Mouse (Mus musculus): ENCODE data around the gene Sdha. TPM values are rescaled to one million over a fixed set of nuclear protein-coding genes. Genes with fewer than 3 reads are reported as not detected.

Gene Sdha
- total and polyA plus RNA-seq, 2 experiments from 2014 or later = 91.5 to 228 TPM

GRCm38 (mm10) chr13:74381533-74382276 lies 31.6 kb upstream of the Sdha start:
- Histone ChIP-seq H3K4me2 (ENCODE audit: low read depth, low read length) (peak overlapping the region; percentile 33), H3K27ac (peak overlapping the region; percentile 65), H3K9ac (replicated peaks; ENCODE audit: low read length) (no peak overlapping the region), H3K4me1 (ENCODE audit: insufficient read depth, low read length) (peaks cover 5% of the 10 kb centered on the region; the same call in 1 of the 2 replicates), H3K36me3 (ENCODE audit: insufficient read depth, low read length) (no peaks in the 10 kb centered on the region), H3K27me3 (ENCODE audit: insufficient read depth, low read length) (no peaks in the 10 kb centered on the region), H3K4me3 (ENCODE audit: low read length) (no peak overlapping the region), H3K9me3 (ENCODE audit: low read length) (no peaks in the 10 kb centered on the region)
- WGBS = 53% methylated on average over 10 of the region's 10 CpGs
- no peak for TF ChIP-seq CTCF (IDR thresholded peaks at IDR 0.05; ENCODE audit: low read depth)
- peak; percentile 53 for DNase-seq (ENCODE audit: low spot score)
- peak; percentile 85 for ATAC-seq

GRCm38 (mm10) chr13:74363859-74364235 lies 13.8 kb upstream of the Sdha start, which contains the start of gene Lrrc14b:
TSS of gene Lrrc14b (minus strand) at chr13:74364005.
- Histone ChIP-seq H3K9me3 (ENCODE audit: low read length) (no peaks in the 10 kb centered on the region), H3K27me3 (ENCODE audit: insufficient read depth, low read length) (no peaks in the 10 kb centered on the region), H3K4me2 (ENCODE audit: low read depth, low read length) (no peak within 1 kb of the TSS), H3K4me3 (ENCODE audit: low read length) (no peak within 1 kb of the TSS), H3K36me3 (ENCODE audit: insufficient read depth, low read length) (peaks cover 16% of the 10 kb centered on the region; the same call in 1 of the 2 replicates), H3K27ac (no peak within 1 kb of the TSS; the same call in 1 of the 2 replicates), H3K4me1 (ENCODE audit: insufficient read depth, low read length) (no peaks in the 10 kb centered on the region), H3K9ac (replicated peaks; ENCODE audit: low read length) (no peak within 1 kb of the TSS)
- 53% methylated on average over 8 of the region's 8 CpGs for WGBS
- TF ChIP-seq CTCF (IDR thresholded peaks at IDR 0.05; ENCODE audit: low read depth) = 0 out of 2 replicates have a peak, but pooled peaks have one; percentile 9
- peak; percentile 42; the same call in 1 of the 2 replicates for ATAC-seq
- peak; percentile 55 for DNase-seq (ENCODE audit: low spot score)

GRCm38 (mm10) chr13:74363176-74363858 lies 13.2 kb upstream of the Sdha start:
- DNase-seq (ENCODE audit: low spot score) = no peak
- TF ChIP-seq CTCF (IDR thresholded peaks at IDR 0.05; ENCODE audit: low read depth) = no peak
- Histone ChIP-seq H3K4me3 (ENCODE audit: low read length) (no peak overlapping the region), H3K4me2 (ENCODE audit: low read depth, low read length) (no peak overlapping the region), H3K27ac (no peak overlapping the region; the same call in 1 of the 2 replicates), H3K9ac (replicated peaks; ENCODE audit: low read length) (no peak overlapping the region), H3K27me3 (ENCODE audit: insufficient read depth, low read length) (no peaks in the 10 kb centered on the region), H3K4me1 (ENCODE audit: insufficient read depth, low read length) (no peaks in the 10 kb centered on the region), H3K9me3 (ENCODE audit: low read length) (no peaks in the 10 kb centered on the region), H3K36me3 (ENCODE audit: insufficient read depth, low read length) (peaks cover 19% of the 10 kb centered on the region; the same call in 1 of the 2 replicates)
- peak; percentile 24; the same call in 1 of the 2 replicates for ATAC-seq
- 92% methylated on average over 13 of the region's 13 CpGs for WGBS

GRCm38 (mm10) chr13:74362218-74362617 lies 12.1 kb upstream of the Sdha start:
- Histone ChIP-seq H3K27ac (no peak overlapping the region), H3K4me3 (ENCODE audit: low read length) (no peak overlapping the region), H3K36me3 (ENCODE audit: insufficient read depth, low read length) (peaks cover 23% of the 10 kb centered on the region; the same call in 1 of the 2 replicates), H3K4me1 (ENCODE audit: insufficient read depth, low read length) (no peaks in the 10 kb centered on the region), H3K9ac (replicated peaks; ENCODE audit: low read length) (no peak overlapping the region), H3K4me2 (ENCODE audit: low read depth, low read length) (no peak overlapping the region), H3K9me3 (ENCODE audit: low read length) (no peaks in the 10 kb centered on the region), H3K27me3 (ENCODE audit: insufficient read depth, low read length) (no peaks in the 10 kb centered on the region)
- no peak for DNase-seq (ENCODE audit: low spot score)
- no peak for ATAC-seq
- no peak for TF ChIP-seq CTCF (IDR thresholded peaks at IDR 0.05; ENCODE audit: low read depth)
- WGBS = 78% methylated on average over 2 of the region's 2 CpGs

- no peak for DNase-seq (ENCODE audit: low spot score)
- no peaks in the 10 kb centered on the region for H3K27me3 ChIP-seq (ENCODE audit: insufficient read depth, low read length)
- no peak overlapping the region for H3K27ac ChIP-seq
- no peak overlapping the region for H3K4me3 ChIP-seq (ENCODE audit: low read length)
- H3K9me3 ChIP-seq (ENCODE audit: low read length) = no peaks in the 10 kb centered on the region
- no peaks in the 10 kb centered on the region for H3K4me1 ChIP-seq (ENCODE audit: insufficient read depth, low read length)
- no peak overlapping the region for H3K4me2 ChIP-seq (ENCODE audit: low read depth, low read length)
- H3K9ac ChIP-seq (replicated peaks; ENCODE audit: low read length) = no peak overlapping the region
- peaks cover 32% of the 10 kb centered on the region for H3K36me3 ChIP-seq (ENCODE audit: insufficient read depth, low read length)
- TF ChIP-seq CTCF (IDR thresholded peaks at IDR 0.05; ENCODE audit: low read depth) = no peak
- ATAC-seq = no peak
- WGBS = 91% methylated on average over 13 of the region's 13 CpGs
Measured at GRCm38 (mm10) chr13:74356491-74356890, 6.4 kb upstream of the Sdha start.

GRCm38 (mm10) chr13:74350435-74350906 lies 391 bp upstream of the Sdha start:
- Histone ChIP-seq H3K36me3 (ENCODE audit: insufficient read depth, low read length) (no peaks in the 10 kb centered on the region; the same call in 1 of the 2 replicates), H3K27ac (peak overlapping the region; percentile 81; the same call in 1 of the 2 replicates), H3K4me2 (ENCODE audit: low read depth, low read length) (peak overlapping the region; percentile 78), H3K9ac (replicated peaks; ENCODE audit: low read length) (peak overlapping the region; percentile 77), H3K4me3 (ENCODE audit: low read length) (peak overlapping the region; percentile 65), H3K4me1 (ENCODE audit: insufficient read depth, low read length) (peaks cover 4% of the 10 kb centered on the region; the same call in 1 of the 2 replicates), H3K9me3 (ENCODE audit: low read length) (no peaks in the 10 kb centered on the region), H3K27me3 (ENCODE audit: insufficient read depth, low read length) (no peaks in the 10 kb centered on the region)
- no peak for TF ChIP-seq CTCF (IDR thresholded peaks at IDR 0.05; ENCODE audit: low read depth)
- 3% methylated on average over 15 of the region's 15 CpGs for WGBS
- no peak for ATAC-seq
- DNase-seq (ENCODE audit: low spot score) = peak; percentile 45

Data from hindbrain, postnatal 0 days (tissue).